In the genomic region with DNA sequence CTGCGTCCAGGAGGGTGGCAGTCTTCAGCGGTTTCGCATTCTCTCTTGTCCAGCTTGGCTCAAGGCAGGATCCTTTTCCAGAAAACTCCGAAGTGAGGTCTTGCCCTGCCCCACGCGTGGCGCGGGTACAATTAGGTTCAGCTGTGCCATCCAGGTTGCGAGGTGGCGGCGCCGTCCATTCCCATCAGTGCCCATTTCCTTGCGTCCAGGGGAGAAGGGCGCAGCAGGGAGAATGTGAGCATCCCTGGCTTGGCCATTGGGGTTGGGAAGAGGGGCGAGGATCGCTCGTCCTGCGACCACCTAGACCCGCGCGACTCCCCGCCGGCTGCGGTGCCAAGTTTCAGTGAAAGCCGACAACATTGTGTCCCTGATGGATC, we compare ENCODE assay signal across 7 mouse cellular contexts. TPM values are rescaled to one million over a fixed set of nuclear protein-coding genes. Genes with fewer than 3 reads are reported as not detected.
A peak's percentile ranks its signal among the peaks of the same experiment; 100 is the strongest.
DNase-seq lines count a peak whose midpoint lies in the region; ATAC-seq and TF ChIP-seq lines count a peak whose summit lies in the region.

No protein-coding gene starts in this region.

- no peak for ATAC-seq in forebrain, embryonic 12.5 days (ENCODE audit: low FRiP score)
- ATAC-seq in liver, embryonic 13.5 days (ENCODE audit: low read depth) = no peak

- TF ChIP-seq POLR2A in spleen, adult 2 months (IDR thresholded peaks at IDR 0.05; ENCODE audit: low read depth, low read length) = no peak

- WGBS in spleen, adult 2 months = 4% methylated on average over 25 of the region's 25 CpGs
- WGBS in forebrain, embryonic 12.5 days = 0% methylated on average over 25 of the region's 25 CpGs
- 2% methylated on average over 25 of the region's 25 CpGs for WGBS in liver, embryonic 13.5 days (ENCODE audit: insufficient replicate concordance)

- H3K36me3 ChIP-seq in spleen, adult 2 months (ENCODE audit: control insufficient read depth, insufficient read depth, low read length) = no peaks in the 10 kb centered on the region
- H3K36me3 ChIP-seq in forebrain, embryonic 12.5 days (replicated peaks) = no peaks in the 10 kb centered on the region
- H3K36me3 ChIP-seq in liver, embryonic 13.5 days = no peaks in the 10 kb centered on the region

- H3K27me3 ChIP-seq in spleen, adult 2 months (ENCODE audit: control insufficient read depth, insufficient read depth, low read length) = 0 out of 2 replicates have a peak, but pooled peaks cover 6% of the 10 kb centered on the region
- H3K27me3 ChIP-seq in forebrain, embryonic 12.5 days = peaks cover 51% of the 10 kb centered on the region
- H3K27me3 ChIP-seq in liver, embryonic 13.5 days = peaks cover 49% of the 10 kb centered on the region

- H3K9me3 ChIP-seq in forebrain, embryonic 12.5 days = no peaks in the 10 kb centered on the region
- no peaks in the 10 kb centered on the region for H3K9me3 ChIP-seq in liver, embryonic 13.5 days (replicated peaks)

- H3K4me2 ChIP-seq in forebrain, embryonic 12.5 days = peak overlapping the region; percentile 90
- H3K4me2 ChIP-seq in liver, embryonic 13.5 days = peak overlapping the region; percentile 75

- TF ChIP-seq CTCF in spleen, adult 2 months (IDR thresholded peaks at IDR 0.05; ENCODE audit: extremely low read depth, insufficient read depth, insufficient read length, insufficient replicate concordance) = no peak

- peak overlapping the region; percentile 58 for H3K9ac ChIP-seq in forebrain, embryonic 12.5 days
- peak overlapping the region; percentile 43; the same call in 1 of the 2 replicates for H3K9ac ChIP-seq in liver, embryonic 13.5 days

- H3K4me3 ChIP-seq in spleen, adult 2 months (ENCODE audit: extremely low read depth, insufficient read depth, insufficient read length) = peak overlapping the region; percentile 52
- peak overlapping the region; percentile 51 for H3K4me3 ChIP-seq in forebrain, embryonic 12.5 days (replicated peaks)
- peak overlapping the region; percentile 58 for H3K4me3 ChIP-seq in liver, embryonic 13.5 days (replicated peaks)

- DNase-seq in spleen, adult 2 months (ENCODE audit: low read depth in 1 of 2, low spot score in 2 of 2) = no peak
- no peak for DNase-seq in spleen, postnatal 14 days (ENCODE audit: low spot score in 2 of 2)
- DNase-seq in liver, embryonic 13.5 days = no peak
- DNase-seq in adrenal gland, postnatal 25 days = no peak
- no peak for DNase-seq in right cerebral cortex, adult 2 months (ENCODE audit: low spot score in 2 of 2)
- no peak for DNase-seq in urinary bladder, postnatal 36 days (ENCODE audit: low spot score in 2 of 2)

- H3K4me1 ChIP-seq in spleen, adult 2 months (ENCODE audit: control insufficient read depth, insufficient read depth, insufficient read length) = 0 out of 2 replicates have a peak, but pooled peaks cover 3% of the 10 kb centered on the region
- H3K4me1 ChIP-seq in forebrain, embryonic 12.5 days = peaks cover 17% of the 10 kb centered on the region
- H3K4me1 ChIP-seq in liver, embryonic 13.5 days (replicated peaks) = peaks cover 14% of the 10 kb centered on the region

- no peak overlapping the region for H3K27ac ChIP-seq in spleen, adult 2 months (ENCODE audit: insufficient read depth, low read length)
- H3K27ac ChIP-seq in forebrain, embryonic 12.5 days = no peak overlapping the region
- no peak overlapping the region for H3K27ac ChIP-seq in liver, embryonic 13.5 days

RNA-seq across cellular contexts. Expression of a gene that starts 0.5 kb away (rescaled TPM):
- 0.58 and 0.95 TPM in 2 replicates for polyA plus RNA-seq in spleen, adult 2 months (2012; rRNA removed)
- polyA plus RNA-seq in forebrain, embryonic 12.5 days (2016; fragmentation: Nextera tagmentation; extraction: Ambion mirVana) = 14.5 and 15.4 TPM in 2 replicates
- 0.59 and 0.90 TPM in 2 replicates for polyA plus RNA-seq in liver, embryonic 13.5 days (2015; fragmentation: Nextera tagmentation; extraction: Ambion mirVana)
- 45.6 and 47.1 TPM in 2 replicates for total RNA-seq in adrenal gland, postnatal 25 days (2021)
